Mouse (Mus musculus) gastrocnemius, postnatal 14 days (tissue): Measurements from ENCODE around the gene Fgfr2. TPM values are rescaled to one million over a fixed set of nuclear protein-coding genes. Genes with fewer than 3 reads are reported as not detected.
A peak's percentile ranks its signal among the peaks of the same experiment; 100 is the strongest.

Source experiments
- DNase-seq: peaks from one replicate; pipeline ENCODE4 v3.0.0; 2021; ENCODE audit warnings: mixed read lengths
- intact Hi-C: fragments of 180-260 bp; cut with DNase I; formaldehyde crosslinking; loops from one replicate; pipeline ENCODE4 v1.15.1; 2025; ENCODE audit warnings: low total_unique reads
- total RNA-seq, 2 experiments: library from RNA; stranded (reverse); gene quantifications; 2 replicates each; pipeline ENCODE4 v1.2.3; 2021

The Fgfr2 gene
- total RNA-seq, 2 experiments from 2014 or later = 1.2 to 1.8 TPM

GRCm38 (mm10) chr7:132760589-132761180 lies 362.5 kb downstream of the Fgfr2 start:
- DNase-seq = no peak
- intact Hi-C loops = no loop called here

GRCm38 (mm10) chr7:132759926-132760325 lies 363.2 kb downstream of the Fgfr2 start:
- intact Hi-C loops = no loop called here

GRCm38 (mm10) chr7:132759405-132759891 lies 363.7 kb downstream of the Fgfr2 start:
- DNase-seq = no peak
- intact Hi-C loops = no loop called here

More at GRCm38 (mm10) chr7:132759926-132760325, 363.2 kb downstream of the Fgfr2 start:
- DNase-seq = no peak

DNA sequence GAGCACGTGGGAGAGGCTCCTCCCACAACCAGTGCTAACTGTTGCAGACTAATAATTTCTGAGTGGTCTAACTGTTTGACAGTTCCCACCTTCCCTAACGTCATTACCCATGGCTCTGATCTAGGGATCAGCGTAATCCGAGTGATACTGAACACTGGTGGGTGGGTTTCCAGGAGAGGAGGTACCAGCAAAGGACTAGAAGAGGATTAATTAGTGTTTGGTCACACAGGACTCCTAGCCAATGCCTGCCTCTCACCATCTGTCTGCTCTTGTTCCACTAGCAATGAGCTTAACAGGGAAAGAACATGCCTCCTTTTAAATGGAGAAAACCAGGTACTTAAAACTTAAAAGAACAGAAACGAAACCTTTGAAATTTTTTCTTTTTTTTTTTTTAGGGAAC lies 364.3 kb downstream of the Fgfr2 start:
- intact Hi-C loops = no loop called here
- no peak for DNase-seq

DNA sequence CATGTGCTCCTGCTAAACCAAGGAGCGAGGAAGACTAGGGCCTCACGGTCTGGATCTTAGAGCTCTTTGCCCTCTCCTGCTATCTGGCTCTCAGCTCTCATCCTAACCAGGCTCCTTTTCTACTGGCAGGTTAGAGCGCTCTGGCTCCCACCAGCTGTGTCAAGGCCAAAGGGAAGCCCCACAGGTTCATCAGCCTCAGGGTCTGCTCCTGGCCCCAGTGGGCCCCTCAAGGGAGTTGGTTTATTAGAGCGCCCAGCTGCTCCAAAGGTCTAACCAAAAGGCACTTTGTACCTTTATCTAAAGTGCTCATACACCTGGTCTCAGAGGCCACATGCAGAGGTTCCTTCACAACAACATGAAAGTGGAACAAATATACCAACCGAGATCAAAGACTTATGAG lies 366.8 kb downstream of the Fgfr2 start:
- DNase-seq = no peak
- intact Hi-C loops = no loop called here

DNA sequence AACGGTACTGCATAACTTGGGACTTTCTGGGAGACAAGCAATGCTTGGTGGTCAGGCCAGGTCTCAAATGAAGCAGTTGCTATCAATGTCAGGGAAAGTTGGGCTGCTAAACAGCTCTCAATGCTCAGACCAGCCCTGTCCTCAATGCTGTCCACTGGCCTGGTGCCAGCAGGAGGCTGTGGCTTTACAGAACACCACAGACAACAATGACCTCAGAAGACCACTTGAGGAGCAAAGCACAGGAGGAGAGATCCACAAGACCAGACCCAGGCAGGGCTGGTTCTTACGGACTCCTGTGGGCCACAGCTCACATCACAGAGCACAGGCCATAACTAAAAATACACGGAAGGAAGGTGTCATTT lies 368.8 kb downstream of the Fgfr2 start:
- intact Hi-C loops = no loop called here
- DNase-seq = peak; percentile 61

GRCm38 (mm10) chr7:132753518-132754388 lies 369.4 kb downstream of the Fgfr2 start:
- DNase-seq = peak; percentile 46
- intact Hi-C loops = no loop called here

DNA sequence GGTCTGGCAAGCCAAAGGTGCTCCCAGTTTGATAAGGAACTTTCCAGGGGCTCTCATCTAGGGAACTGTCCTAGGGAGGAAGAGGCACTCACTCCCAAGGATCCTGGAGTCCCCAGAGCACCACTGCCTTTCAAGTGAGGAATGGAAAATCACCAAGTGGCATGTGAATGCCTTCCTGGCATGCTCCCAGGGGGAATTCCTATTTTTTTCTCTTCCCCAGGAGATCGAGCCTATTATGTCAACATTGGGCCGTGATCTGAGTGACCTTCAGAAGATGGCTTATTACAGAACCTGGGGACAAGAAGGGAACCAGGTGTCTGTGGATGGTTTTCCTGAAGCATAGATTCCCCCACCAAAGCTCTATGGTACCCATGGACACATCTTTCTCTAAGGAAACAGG lies 371.4 kb downstream of the Fgfr2 start:
- no peak for DNase-seq

GRCm38 (mm10) chr7:132749504-132749903 lies 373.6 kb downstream of the Fgfr2 start:
- intact Hi-C loops = no loop called here
- no peak for DNase-seq

More for the DNA sequence above, 371.4 kb downstream of the Fgfr2 start:
- intact Hi-C loops = no loop called here

GRCm38 (mm10) chr7:132748076-132748769 lies 374.9 kb downstream of the Fgfr2 start:
- intact Hi-C loops = no loop called here
- DNase-seq = no peak

DNA sequence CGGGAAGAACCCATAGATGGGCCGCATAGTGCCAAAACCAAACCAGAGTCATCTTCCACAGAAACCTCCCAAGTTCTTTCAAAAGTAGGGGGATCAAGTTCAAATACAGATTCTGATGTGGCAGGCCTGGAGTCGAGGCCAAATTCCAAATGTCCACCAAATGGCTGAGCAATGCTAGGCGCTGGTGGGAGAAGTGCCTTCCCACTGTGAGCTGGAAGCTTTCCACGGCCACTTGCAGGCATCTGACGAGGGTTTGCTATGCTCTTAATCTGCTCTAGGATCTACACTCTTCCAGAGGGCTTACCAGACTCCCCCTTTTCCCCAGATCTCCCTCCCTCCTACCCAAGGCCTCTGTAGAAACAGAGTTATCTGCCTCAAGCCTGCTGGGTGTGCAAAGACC lies 376.1 kb downstream of the Fgfr2 start:
- intact Hi-C loops = no loop called here
- no peak for DNase-seq

DNA sequence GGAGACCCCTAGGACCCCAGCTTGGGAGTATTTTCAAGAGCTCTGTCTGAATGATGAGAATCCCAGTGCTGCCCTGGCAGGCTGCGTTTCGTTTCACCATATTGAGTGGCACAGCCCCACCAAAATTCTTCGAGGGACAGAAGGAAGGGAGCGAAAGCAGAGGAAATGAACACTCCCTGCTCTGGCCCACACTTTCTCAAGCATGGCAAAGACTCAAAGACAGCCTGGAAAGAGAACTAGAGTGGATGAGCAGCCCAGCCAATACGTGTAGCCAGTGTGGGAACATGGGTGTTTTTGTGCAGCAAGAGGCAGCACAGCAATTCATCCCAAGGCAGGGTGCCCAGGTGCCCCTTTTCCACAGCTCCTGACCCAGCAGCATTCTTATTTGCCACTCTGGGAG lies 380.2 kb downstream of the Fgfr2 start:
- intact Hi-C loops = no loop called here
- no peak for DNase-seq

DNA sequence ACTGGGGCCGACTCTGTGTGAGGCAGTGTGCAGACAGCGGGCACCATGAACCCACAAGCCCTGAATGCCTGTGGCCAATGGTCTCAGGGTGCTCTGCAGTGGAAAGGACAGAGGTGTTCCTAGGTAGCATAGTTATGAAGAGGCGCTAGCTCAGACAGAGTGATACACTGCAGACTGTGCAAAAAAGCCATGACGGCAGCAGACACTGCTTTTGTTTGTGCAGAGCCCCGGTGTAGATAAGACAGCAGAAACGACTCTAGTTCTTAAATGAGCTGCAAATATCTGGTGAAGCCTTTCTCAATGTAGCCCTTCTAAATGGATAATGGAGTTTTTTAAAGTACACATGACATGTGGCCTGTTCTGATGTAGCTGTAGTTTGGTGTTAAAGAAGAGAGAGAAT lies 383.3 kb downstream of the Fgfr2 start:
- intact Hi-C loops = loop anchor here (5.0 kb wide), 1 partner anchor 72 kb away; the partner anchor contains the start of gene Fam53b
- DNase-seq = no peak

DNA sequence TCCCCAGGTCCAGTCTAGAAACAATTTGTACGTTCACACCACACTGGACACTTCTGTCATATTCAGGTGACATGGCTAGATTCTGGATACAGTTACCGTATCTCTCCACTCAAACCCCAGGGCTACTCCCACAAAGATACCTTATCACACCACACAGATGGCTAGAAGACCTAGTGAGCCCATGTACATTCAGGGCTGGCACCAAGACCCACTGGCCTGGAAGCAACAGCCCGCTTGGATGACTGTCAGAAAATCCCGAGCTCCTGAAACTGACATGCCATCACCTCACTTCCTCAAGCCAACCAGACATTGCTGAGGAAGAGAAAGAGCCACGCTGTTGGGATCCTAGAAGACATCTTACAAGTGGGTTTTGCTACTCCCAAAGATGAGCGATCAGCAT lies 384.3 kb downstream of the Fgfr2 start:
- DNase-seq = no peak
- intact Hi-C loops = loop anchor here (5.0 kb wide), 1 partner anchor 73 kb away; the partner anchor contains the start of gene Fam53b

DNA sequence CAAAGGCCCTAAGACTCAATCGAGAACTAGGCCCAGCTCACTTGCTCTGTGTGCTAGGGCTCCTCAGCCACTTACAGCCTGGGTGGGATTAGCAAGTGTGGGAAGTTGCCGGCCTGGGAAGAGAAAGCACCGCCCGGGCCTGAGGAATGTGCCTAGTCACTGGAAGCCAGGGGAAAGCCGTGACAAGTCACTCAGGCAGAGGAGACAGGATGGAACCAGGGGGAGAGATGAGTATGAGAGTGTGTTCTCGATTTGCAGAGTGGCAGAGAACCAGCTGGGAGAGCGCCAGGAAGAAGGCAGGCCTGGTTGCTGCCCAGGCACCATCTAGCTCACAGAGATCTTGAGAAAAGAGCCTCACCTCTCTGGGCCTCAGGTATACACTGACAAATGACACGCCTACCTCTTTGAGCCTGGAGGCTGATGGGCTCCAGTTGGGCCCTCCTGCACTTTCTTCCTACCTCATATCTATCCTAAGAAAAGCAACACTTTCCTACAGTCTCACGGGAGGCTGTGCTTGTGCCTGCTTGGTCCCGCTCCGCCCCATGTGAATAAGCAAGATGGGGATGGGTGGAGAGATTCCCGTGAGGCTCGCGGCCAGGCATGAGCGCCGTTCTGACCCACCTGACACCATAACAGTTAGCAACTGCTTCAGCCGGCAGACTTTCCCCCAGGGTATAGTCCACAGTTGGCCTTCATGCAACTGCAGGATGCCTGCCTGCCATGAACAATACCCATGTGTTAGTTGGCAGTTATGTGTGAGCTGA lies 386.9 kb downstream of the Fgfr2 start:
- DNase-seq = peak; percentile 70
- intact Hi-C loops = loop anchor here (5.0 kb wide), 1 partner anchor 76 kb away; the partner anchor contains the start of gene Fam53b

DNA sequence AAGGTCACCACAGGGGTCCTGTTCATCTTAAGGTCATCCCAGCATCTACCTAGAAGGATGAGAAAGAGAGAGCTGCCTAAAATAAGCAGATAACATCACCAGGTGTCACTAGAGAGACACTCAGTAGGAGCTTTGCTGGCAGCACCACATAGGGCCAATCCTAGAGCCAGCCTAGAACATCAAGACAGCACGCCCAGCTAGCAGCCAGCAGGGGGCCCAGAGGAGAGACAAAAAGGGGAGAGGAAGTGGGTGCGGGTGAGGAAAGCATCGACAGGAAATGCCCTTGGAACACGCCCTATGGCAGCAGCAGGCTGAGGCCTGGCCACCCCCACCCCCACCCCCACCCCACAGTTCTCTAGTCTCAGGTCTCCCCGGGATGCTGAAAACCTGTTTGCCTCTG lies 388.0 kb downstream of the Fgfr2 start:
- DNase-seq = peak; percentile 76
- intact Hi-C loops = loop anchor here (5.0 kb wide), 1 partner anchor 77 kb away; the partner anchor contains the start of gene Fam53b

GRCm38 (mm10) chr7:132734222-132734621 lies 388.9 kb downstream of the Fgfr2 start:
- intact Hi-C loops = no loop called here
- DNase-seq = no peak

DNA sequence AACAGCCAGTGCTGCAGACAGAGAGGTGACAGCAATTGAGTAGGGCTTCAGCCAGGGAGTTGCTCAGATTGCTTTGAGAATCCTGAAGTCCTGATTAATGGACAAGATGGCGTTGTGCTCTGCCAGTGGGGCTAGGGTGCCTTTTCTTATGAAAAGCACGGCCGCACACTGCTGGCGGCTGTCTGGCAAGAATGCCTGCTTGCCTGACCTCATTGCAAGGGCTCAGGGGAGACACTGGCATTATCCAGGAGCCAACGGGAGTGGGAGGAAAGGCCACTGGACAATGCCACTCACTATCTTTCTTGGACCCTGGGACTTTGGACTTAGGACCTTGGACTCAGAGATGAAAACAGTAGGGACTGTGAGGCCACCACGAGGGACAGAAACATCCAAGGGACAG lies 389.6 kb downstream of the Fgfr2 start:
- intact Hi-C loops = no loop called here
- DNase-seq = no peak

- intact Hi-C loops = no loop called here
Measured at GRCm38 (mm10) chr7:132732136-132732789, 390.9 kb downstream of the Fgfr2 start.

More at GRCm38 (mm10) chr7:132732136-132732789, 390.9 kb downstream of the Fgfr2 start:
- DNase-seq = no peak
